Mouse (Mus musculus): ENCODE measurements around the gene Pafah2.

Gene Pafah2

GRCm38 (mm10) chr4:134430381-134431004, 34.4 kb downstream of the Pafah2 start:
- peak; percentile 92 for DNase-seq

- peak; percentile 76 for DNase-seq
These were observed 36.7 kb downstream of the Pafah2 start for GRCm38 (mm10) chr4:134432686-134433360.

- DNase-seq, result no peak
These were observed 40.1 kb downstream of the Pafah2 start for GRCm38 (mm10) chr4:134436185-134436584.

GRCm38 (mm10) chr4:134436659-134437058, 40.5 kb downstream of the Pafah2 start:
- DNase-seq, result no peak

GRCm38 (mm10) chr4:134439119-134439518, 43.0 kb downstream of the Pafah2 start:
- no peak for DNase-seq

GRCm38 (mm10) chr4:134439919-134440318, 43.8 kb downstream of the Pafah2 start:
- DNase-seq, result no peak

GRCm38 (mm10) chr4:134442216-134442615, 46.1 kb downstream of the Pafah2 start:
- no peak for DNase-seq

GRCm38 (mm10) chr4:134443589-134443988, 47.5 kb downstream of the Pafah2 start:
- DNase-seq, result no peak

GRCm38 (mm10) chr4:134444949-134445348, 48.8 kb downstream of the Pafah2 start:
- no peak for DNase-seq

- no peak for DNase-seq
These were observed 49.4 kb downstream of the Pafah2 start for GRCm38 (mm10) chr4:134445489-134445888.

- no peak for DNase-seq
These were observed 51.8 kb downstream of the Pafah2 start for GRCm38 (mm10) chr4:134447966-134448365.

- peak; percentile 91 for DNase-seq
These were observed 53.7 kb downstream of the Pafah2 start for GRCm38 (mm10) chr4:134449595-134450391.

GRCm38 (mm10) chr4:134450392-134451195, 54.5 kb downstream of the Pafah2 start:
- DNase-seq, result peak; percentile 84

- DNase-seq, result no peak
These were observed 55.4 kb downstream of the Pafah2 start for GRCm38 (mm10) chr4:134451484-134451883.

- DNase-seq, result peak; percentile 82
These were observed 57.7 kb downstream of the Pafah2 start for GRCm38 (mm10) chr4:134453619-134454400.

- peak; percentile 43 for DNase-seq
These were observed 59.2 kb downstream of the Pafah2 start for GRCm38 (mm10) chr4:134455310-134455709.

- DNase-seq, result peak; percentile 41
These were observed 61.2 kb downstream of the Pafah2 start for GRCm38 (mm10) chr4:134457130-134457825.

GRCm38 (mm10) chr4:134458856-134459255, 62.7 kb downstream of the Pafah2 start:
- peak; percentile 97 for DNase-seq

GRCm38 (mm10) chr4:134460277-134460676, 64.2 kb downstream of the Pafah2 start:
- DNase-seq, result peak; percentile 46

GRCm38 (mm10) chr4:134461252-134461651, 65.1 kb downstream of the Pafah2 start:
- DNase-seq, result no peak

GRCm38 (mm10) chr4:134465789-134466188, 69.7 kb downstream of the Pafah2 start:
- no peak for DNase-seq
